Mouse (Mus musculus): Measurements from ENCODE around the gene Cct7. TPM values are rescaled to one million over a fixed set of nuclear protein-coding genes. Genes with fewer than 3 reads are reported as not detected.

Cct7 gene
- 100 to 1,000 TPM; 273 to 312 TPM for polyA plus RNA-seq (2017; shearing (Covaris generic))

GRCm38 (mm10) chr6:85450697-85451663 is at the start of gene Cct7:
Gene Cct7, plus strand, starts transcription at chr6:85451514.

GRCm38 (mm10) chr6:85423836-85424379 is 27.4 kb upstream of the Cct7 start, which contains the start of gene Noto:
Gene Noto, plus strand, starts transcription at chr6:85423886.

GRCm38 (mm10) chr6:85431842-85432431 is 19.4 kb upstream of the Cct7 start, which contains the start of gene Smyd5:
Gene Smyd5, plus strand, starts transcription at chr6:85431989.

GRCm38 (mm10) chr6:85451664-85452410 is 523 bp downstream of the Cct7 start, which contains the start of gene Pradc1:
Gene Pradc1, minus strand, starts transcription at chr6:85451970.

GRCm38 (mm10) chr6:85502911-85503250 is 51.6 kb downstream of the Cct7 start, which contains the start of gene Fbxo41:
Gene Fbxo41, minus strand, starts transcription at chr6:85502994.

GRCm38 (mm10) chr6:85513531-85513910 is 62.2 kb downstream of the Cct7 start, which contains the start of gene Egr4:
Gene Egr4, minus strand, starts transcription at chr6:85513589.

Other genes with a start within 250 kb of the Cct7 start
- gene Sfxn5, start 118.1 kb upstream of the Cct7 start, polyA plus RNA-seq (2017; shearing (Covaris generic)), result 1 to 10 TPM in 1 of 2 experiments, under 1 TPM in 1; 0.75 to 1.1 TPM
- gene Rab11fip5, start 76.9 kb upstream of the Cct7 start, polyA plus RNA-seq (2017; shearing (Covaris generic)), result under 1 TPM; 0.70 to 0.94 TPM
- under 1 TPM; 0.16 to 0.58 TPM for gene Noto, start 27.6 kb upstream of the Cct7 start, polyA plus RNA-seq (2017; shearing (Covaris generic))
- gene Smyd5, start 19.5 kb upstream of the Cct7 start, polyA plus RNA-seq (2017; shearing (Covaris generic)), result 10 to 100 TPM; 50.4 to 50.7 TPM
- 10 to 100 TPM; 21.6 to 27.8 TPM for gene Pradc1, start 456 bp downstream of the Cct7 start, polyA plus RNA-seq (2017; shearing (Covaris generic))
- under 1 TPM in 1 of 2 experiments, not detected in 1; 0.29 TPM for gene Fbxo41, start 51.5 kb downstream of the Cct7 start, polyA plus RNA-seq (2017; shearing (Covaris generic))
- under 1 TPM in 1 of 2 experiments, not detected in 1; 0.66 TPM for gene Egr4, start 62.1 kb downstream of the Cct7 start, polyA plus RNA-seq (2017; shearing (Covaris generic))
- gene Alms1, start 136.0 kb downstream of the Cct7 start, polyA plus RNA-seq (2017; shearing (Covaris generic)), result 10 to 100 TPM in 1 of 2 experiments, 1 to 10 TPM in 1; 2.3 to 10.8 TPM